ENCODE assay signal across 17 mouse cellular contexts in genomic region chr2:167646411-167646810, GRCm38 (mm10). TPM values are rescaled to one million over a fixed set of nuclear protein-coding genes. Genes with fewer than 3 reads are reported as not detected.
DNase-seq lines count a peak whose midpoint lies in the region; ATAC-seq and TF ChIP-seq lines count a peak whose summit lies in the region.
"Had no signal": no experiment of that assay in that cellular context is flagged by ENCODE, and none has a peak within 500 bp of the region (broad histone marks: within the 10 kb centered on the region; RNA-seq: fewer than 3 reads in every experiment).

No protein-coding gene starts in this region.

- H3K9ac ChIP-seq in forebrain, postnatal 0 days, result no peak overlapping the region
- no peak overlapping the region for H3K9ac ChIP-seq in forebrain, embryonic 13.5 days
- H3K9ac ChIP-seq in liver, embryonic 14.5 days (replicated peaks), result no peak overlapping the region
- H3K9ac ChIP-seq in liver, embryonic 12.5 days, result no peak overlapping the region
- H3K9ac ChIP-seq: embryonic facial prominence, embryonic 15.5 days; forebrain, embryonic 15.5 days had no signal

- H3K4me2 ChIP-seq in forebrain, postnatal 0 days (ENCODE audit: low read depth), result no peak overlapping the region
- no peak overlapping the region for H3K4me2 ChIP-seq in forebrain, embryonic 13.5 days
- no peak overlapping the region for H3K4me2 ChIP-seq in liver, embryonic 14.5 days (ENCODE audit: low read depth)
- no peak overlapping the region for H3K4me2 ChIP-seq in liver, embryonic 12.5 days
- H3K4me2 ChIP-seq: embryonic facial prominence, embryonic 15.5 days; forebrain, embryonic 15.5 days; liver, embryonic 11.5 days had no signal

- no peak for TF ChIP-seq EP300 in liver, embryonic 14.5 days (IDR thresholded peaks at IDR 0.05; ENCODE audit: low read depth)

- H3K27ac ChIP-seq in forebrain, postnatal 0 days (ENCODE audit: low read depth, low read length), result no peak overlapping the region
- no peak overlapping the region for H3K27ac ChIP-seq in forebrain, embryonic 13.5 days
- no peak overlapping the region for H3K27ac ChIP-seq in liver, embryonic 14.5 days
- no peak overlapping the region for H3K27ac ChIP-seq in liver, embryonic 12.5 days
- H3K27ac ChIP-seq: embryonic facial prominence, embryonic 15.5 days; forebrain, embryonic 15.5 days; heart, embryonic 10.5 days had no signal

- no peak for ATAC-seq in forebrain, postnatal 0 days
- ATAC-seq in forebrain, embryonic 13.5 days, result no peak
- no peak for ATAC-seq in liver, embryonic 14.5 days (ENCODE audit: insufficient read depth)
- ATAC-seq in liver, embryonic 12.5 days, result no peak
- ATAC-seq in erythroblast, adult 5-6 weeks (replicated peaks; ENCODE audit: low FRiP score, poor library complexity, severe bottlenecking), result no peak
- ATAC-seq: activated CD4-positive, CD25-positive, alpha-beta regulatory T cell, adult 4 months; forebrain, embryonic 15.5 days had no signal

- DNase-seq in forebrain, postnatal 0 days, result no peak
- no peak for DNase-seq in liver, embryonic 14.5 days (ENCODE audit: low read depth in 3 of 3, low spot score in 3 of 3)
- DNase-seq in 3T3-L1 (ENCODE audit: low read depth, low spot score), result peak; percentile 79
- DNase-seq in embryo, embryonic 11 days, result peak; percentile 21
- DNase-seq in gastrocnemius, postnatal 14 days, result no peak
- DNase-seq: cerebellum, postnatal 25 days; right cerebral cortex, adult 18-20 months had no signal

- no peaks in the 10 kb centered on the region for H3K27me3 ChIP-seq in forebrain, postnatal 0 days (ENCODE audit: insufficient read depth, low read length)
- no peaks in the 10 kb centered on the region for H3K27me3 ChIP-seq in forebrain, embryonic 13.5 days
- no peaks in the 10 kb centered on the region for H3K27me3 ChIP-seq in liver, embryonic 14.5 days (ENCODE audit: control insufficient read depth, insufficient read depth, low read length)
- H3K27me3 ChIP-seq in liver, embryonic 12.5 days (replicated peaks), result 0 out of 2 replicates have a peak, but pooled peaks cover 3% of the 10 kb centered on the region
- H3K27me3 ChIP-seq: embryonic facial prominence, embryonic 15.5 days; forebrain, embryonic 15.5 days had no signal

- intact Hi-C loops in gastrocnemius, postnatal 14 days (cut with DNase I; ENCODE audit: low total_unique reads), result no loop called here

- H3K36me3 ChIP-seq in forebrain, postnatal 0 days (ENCODE audit: insufficient read depth), result peaks cover 13% of the 10 kb centered on the region
- H3K36me3 ChIP-seq in forebrain, embryonic 13.5 days (ENCODE audit: poor library complexity, severe bottlenecking), result peaks cover 46% of the 10 kb centered on the region
- no peaks in the 10 kb centered on the region; the same call in 1 of the 2 replicates for H3K36me3 ChIP-seq in liver, embryonic 14.5 days (replicated peaks; ENCODE audit: control insufficient read depth, insufficient read depth, low read depth)
- peaks cover 76% of the 10 kb centered on the region for H3K36me3 ChIP-seq in liver, embryonic 12.5 days
- H3K36me3 ChIP-seq: forebrain, embryonic 15.5 days had no signal

- WGBS in forebrain, postnatal 0 days, result 84% methylated on average over 4 of the region's 4 CpGs
- 83% methylated on average over 4 of the region's 4 CpGs for WGBS in forebrain, embryonic 13.5 days
- WGBS in liver, embryonic 14.5 days (ENCODE audit: insufficient replicate concordance), result 80% methylated on average over 4 of the region's 4 CpGs
- WGBS in liver, embryonic 12.5 days (ENCODE audit: insufficient replicate concordance), result 77% methylated on average over 4 of the region's 4 CpGs

- H3K4me1 ChIP-seq in forebrain, postnatal 0 days (ENCODE audit: insufficient read depth), result no peaks in the 10 kb centered on the region
- H3K4me1 ChIP-seq in forebrain, embryonic 13.5 days, result no peaks in the 10 kb centered on the region
- no peaks in the 10 kb centered on the region for H3K4me1 ChIP-seq in liver, embryonic 14.5 days (replicated peaks; ENCODE audit: control insufficient read depth in 2 of 2, insufficient read depth in 2 of 2, low read length in 1 of 2)
- H3K4me1 ChIP-seq in liver, embryonic 12.5 days, result peaks cover 5% of the 10 kb centered on the region
- H3K4me1 ChIP-seq: embryonic facial prominence, embryonic 15.5 days; forebrain, embryonic 15.5 days; heart, embryonic 10.5 days had no signal

- peak; percentile 22; the same call in 1 of the 2 replicates for TF ChIP-seq CTCF in forebrain, postnatal 0 days (IDR thresholded peaks at IDR 0.05; ENCODE audit: low read depth)
- peak; percentile 18; the same call in 1 of the 2 replicates for TF ChIP-seq CTCF in liver, embryonic 14.5 days (IDR thresholded peaks at IDR 0.05; ENCODE audit: low read depth)

- no peaks in the 10 kb centered on the region for H3K9me3 ChIP-seq in forebrain, postnatal 0 days (ENCODE audit: low read length)
- H3K9me3 ChIP-seq in forebrain, embryonic 13.5 days (replicated peaks), result no peaks in the 10 kb centered on the region
- H3K9me3 ChIP-seq in liver, embryonic 14.5 days (ENCODE audit: control insufficient read depth, low read length), result no peaks in the 10 kb centered on the region
- no peaks in the 10 kb centered on the region for H3K9me3 ChIP-seq in liver, embryonic 12.5 days (replicated peaks)
- H3K9me3 ChIP-seq: embryonic facial prominence, embryonic 15.5 days; forebrain, embryonic 15.5 days; heart, embryonic 10.5 days had no signal

- no peak overlapping the region for H3K4me3 ChIP-seq in forebrain, postnatal 0 days (ENCODE audit: low read depth, low read length)
- no peak overlapping the region for H3K4me3 ChIP-seq in forebrain, embryonic 13.5 days
- H3K4me3 ChIP-seq in liver, embryonic 14.5 days (ENCODE audit: insufficient read depth in 1 of 2, low read depth in 2 of 2, low read length in 2 of 2), result no peak overlapping the region
- H3K4me3 ChIP-seq in liver, embryonic 12.5 days, result no peak overlapping the region
- H3K4me3 ChIP-seq: embryonic facial prominence, embryonic 15.5 days; forebrain, embryonic 15.5 days; heart, embryonic 10.5 days had no signal

RNA-seq across cellular contexts. Expression of gene Ube2v1, which starts 14.5 kb away (rescaled TPM):
- total RNA-seq in forebrain, postnatal 0 days (2014; rRNA removed), result 161 TPM in 2 replicates
- 328 and 369 TPM in 2 replicates for polyA plus RNA-seq in forebrain, postnatal 0 days (2015; fragmentation: Nextera tagmentation; extraction: Ambion mirVana)
- 278 and 309 TPM in 2 replicates for polyA plus RNA-seq in forebrain, embryonic 13.5 days (2015; fragmentation: Nextera tagmentation; extraction: Ambion mirVana)
- 75.0 and 75.9 TPM in 2 replicates for polyA plus RNA-seq in liver, embryonic 14.5 days (2012; rRNA removed)
- polyA plus RNA-seq in liver, embryonic 14.5 days (2014; fragmentation: Nextera tagmentation; extraction: Ambion mirVana), result 145 and 158 TPM in 2 replicates
- polyA plus RNA-seq in liver, embryonic 12.5 days (2016; fragmentation: Nextera tagmentation; extraction: Ambion mirVana), result 256 and 259 TPM in 2 replicates
- 100 to 1,000 TPM; 158 to 180 TPM for total RNA-seq in gastrocnemius, postnatal 14 days (2021)
- 134 and 176 TPM in 2 replicates for total RNA-seq in erythroblast, adult 5-6 weeks (2015; ENCODE audit: low replicate concordance)
- total RNA-seq in erythroblast, adult 5-6 weeks (2017; ENCODE audit: low replicate concordance), result 150 and 202 TPM in 2 replicates

RNA-seq across cellular contexts. Expression of gene Gm20431, which starts 14.9 kb away (rescaled TPM):
- total RNA-seq in forebrain, postnatal 0 days (2014; rRNA removed), result not detected in 2 replicates
- polyA plus RNA-seq in forebrain, postnatal 0 days (2015; fragmentation: Nextera tagmentation; extraction: Ambion mirVana), result 7.5 and 9.7 TPM in 2 replicates
- 5.5 and 8.2 TPM in 2 replicates for polyA plus RNA-seq in forebrain, embryonic 13.5 days (2015; fragmentation: Nextera tagmentation; extraction: Ambion mirVana)
- not detected in 2 replicates for polyA plus RNA-seq in liver, embryonic 14.5 days (2012; rRNA removed)
- polyA plus RNA-seq in liver, embryonic 14.5 days (2014; fragmentation: Nextera tagmentation; extraction: Ambion mirVana), result 0.96 and 2.1 TPM in 2 replicates
- 1.8 and 4.8 TPM in 2 replicates for polyA plus RNA-seq in liver, embryonic 12.5 days (2016; fragmentation: Nextera tagmentation; extraction: Ambion mirVana)
- 10 to 100 TPM; 10.3 to 12.3 TPM for total RNA-seq in gastrocnemius, postnatal 14 days (2021)
- not detected in 2 replicates for total RNA-seq in erythroblast, adult 5-6 weeks (2015; ENCODE audit: low replicate concordance)
- total RNA-seq in erythroblast, adult 5-6 weeks (2017; ENCODE audit: low replicate concordance), result not detected in 2 replicates
- total RNA-seq: hematopoietic stem cell, adult 5-6 weeks; monocyte, adult 5-6 weeks had no signal
- polyA plus RNA-seq: activated CD4-positive, CD25-positive, alpha-beta regulatory T cell, adult 4 months had no signal

RNA-seq across cellular contexts. Expression of gene Cebpb, which starts 42.3 kb away (rescaled TPM):
- 4.2 and 5.7 TPM in 2 replicates for total RNA-seq in forebrain, postnatal 0 days (2014; rRNA removed)
- polyA plus RNA-seq in forebrain, postnatal 0 days (2015; fragmentation: Nextera tagmentation; extraction: Ambion mirVana), result 4.3 and 4.5 TPM in 2 replicates
- 0.11 and 0.14 TPM in 2 replicates for polyA plus RNA-seq in forebrain, embryonic 13.5 days (2015; fragmentation: Nextera tagmentation; extraction: Ambion mirVana)
- 5.4 and 17.2 TPM in 2 replicates for polyA plus RNA-seq in liver, embryonic 14.5 days (2012; rRNA removed)
- 12.8 and 13.2 TPM in 2 replicates for polyA plus RNA-seq in liver, embryonic 14.5 days (2014; fragmentation: Nextera tagmentation; extraction: Ambion mirVana)
- 21.8 and 23.4 TPM in 2 replicates for polyA plus RNA-seq in liver, embryonic 12.5 days (2016; fragmentation: Nextera tagmentation; extraction: Ambion mirVana)
- 100 to 1,000 TPM in 1 of 2 experiments, 10 to 100 TPM in 1; 66.9 to 120 TPM for total RNA-seq in gastrocnemius, postnatal 14 days (2021)
- 8.8 and 9.0 TPM in 2 replicates for total RNA-seq in erythroblast, adult 5-6 weeks (2015; ENCODE audit: low replicate concordance)
- 7.3 and 14.8 TPM in 2 replicates for total RNA-seq in erythroblast, adult 5-6 weeks (2017; ENCODE audit: low replicate concordance)

RNA-seq across cellular contexts. Expression of gene Tmem189, which starts 43.2 kb away (rescaled TPM):
- total RNA-seq in forebrain, postnatal 0 days (2014; rRNA removed), result 37.7 and 39.5 TPM in 2 replicates
- 33.7 and 38.4 TPM in 2 replicates for polyA plus RNA-seq in forebrain, postnatal 0 days (2015; fragmentation: Nextera tagmentation; extraction: Ambion mirVana)
- 22.1 and 24.0 TPM in 2 replicates for polyA plus RNA-seq in forebrain, embryonic 13.5 days (2015; fragmentation: Nextera tagmentation; extraction: Ambion mirVana)
- polyA plus RNA-seq in liver, embryonic 14.5 days (2012; rRNA removed), result 14.6 and 15.1 TPM in 2 replicates
- 12.3 and 12.4 TPM in 2 replicates for polyA plus RNA-seq in liver, embryonic 14.5 days (2014; fragmentation: Nextera tagmentation; extraction: Ambion mirVana)
- polyA plus RNA-seq in liver, embryonic 12.5 days (2016; fragmentation: Nextera tagmentation; extraction: Ambion mirVana), result 27.3 and 30.4 TPM in 2 replicates
- total RNA-seq in gastrocnemius, postnatal 14 days (2021), result 10 to 100 TPM; 18.1 to 22.8 TPM
- total RNA-seq in erythroblast, adult 5-6 weeks (2015; ENCODE audit: low replicate concordance), result 19.6 and 20.8 TPM in 2 replicates
- total RNA-seq in erythroblast, adult 5-6 weeks (2017; ENCODE audit: low replicate concordance), result 23.7 and 52.9 TPM in 2 replicates

Comparison
In these comparisons a context has a peak if more than half of its experiments do, and no peak if none do; other contexts are left out.
1. DNase-seq: peak in 3T3-L1 (single experiment) and embryo, embryonic 11 days (single experiment); none in forebrain, postnatal 0 days (single experiment), liver, embryonic 14.5 days (0 of 3) and gastrocnemius, postnatal 14 days (single experiment).